Mouse (Mus musculus) left cerebral cortex, postnatal 4 days (tissue): ENCODE data around the gene Capza1. TPM values are rescaled to one million over a fixed set of nuclear protein-coding genes. Genes with fewer than 3 reads are reported as not detected.

Source experiments
- DNase-seq: peaks from one replicate; pipeline ENCODE4 v3.0.0-alpha.2; 2022
- intact Hi-C: fragments of 180-260 bp; cut with DNase I; formaldehyde crosslinking; loops from one replicate; pipeline ENCODE4 v1.15.1; 2025
- total RNA-seq, 2 experiments: library from RNA; stranded (reverse); gene quantifications; 2 replicates each; pipeline ENCODE4 v1.2.3; 2021

Capza1 gene
- total RNA-seq, 2 experiments from 2014 or later: 57.9 to 62.0 TPM

DNA sequence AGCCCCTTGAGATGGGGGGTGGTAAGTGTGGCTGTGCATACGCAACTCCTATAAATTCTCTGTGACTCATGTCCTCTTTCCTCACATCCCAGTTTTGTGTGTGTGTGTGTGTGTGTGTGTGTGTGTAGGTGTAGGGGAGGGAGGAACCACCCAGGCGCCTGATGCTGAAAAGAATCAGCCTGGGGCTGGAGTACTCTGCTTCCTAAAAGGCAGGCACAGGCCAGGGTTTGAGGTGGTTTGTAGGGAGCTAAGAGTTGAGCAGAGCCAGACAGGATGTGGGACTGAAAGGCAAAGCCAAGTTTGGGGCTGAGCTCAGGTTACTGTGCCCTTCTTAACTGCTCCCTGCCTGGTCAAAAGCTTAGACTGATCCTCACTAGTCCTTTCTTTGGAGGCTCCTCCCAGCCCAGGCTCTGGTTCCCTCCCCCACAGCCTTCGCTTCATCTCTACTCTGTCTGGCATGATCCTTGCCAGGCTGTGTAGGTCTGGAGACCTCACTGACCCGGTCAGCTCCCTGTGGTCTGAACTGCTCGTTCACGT is 73.8 kb downstream of the Capza1 start:
- DNase-seq: no peak
- intact Hi-C loops: no loop called here

DNA sequence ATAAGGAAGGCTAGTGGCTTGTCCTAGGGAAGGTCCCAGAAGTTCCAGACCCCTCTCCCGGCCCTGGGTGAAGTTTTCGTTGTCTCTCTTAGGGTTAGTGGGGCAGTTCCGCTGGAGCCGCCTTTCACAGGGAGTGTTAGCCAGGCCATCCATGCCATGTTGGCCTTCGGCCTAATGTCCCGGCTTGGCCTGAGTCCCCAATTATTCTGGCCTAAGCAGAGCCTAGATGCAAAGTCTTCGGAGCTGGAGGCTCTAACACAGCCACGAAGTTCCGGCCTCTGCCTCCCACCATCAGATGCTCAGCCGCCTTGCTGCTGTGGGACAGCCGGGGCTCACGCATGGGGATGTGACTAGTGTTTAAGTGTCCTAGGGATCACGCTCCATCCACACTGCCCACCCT is 74.5 kb downstream of the Capza1 start:
- peak; percentile 27 for DNase-seq
- intact Hi-C loops: no loop called here

DNA sequence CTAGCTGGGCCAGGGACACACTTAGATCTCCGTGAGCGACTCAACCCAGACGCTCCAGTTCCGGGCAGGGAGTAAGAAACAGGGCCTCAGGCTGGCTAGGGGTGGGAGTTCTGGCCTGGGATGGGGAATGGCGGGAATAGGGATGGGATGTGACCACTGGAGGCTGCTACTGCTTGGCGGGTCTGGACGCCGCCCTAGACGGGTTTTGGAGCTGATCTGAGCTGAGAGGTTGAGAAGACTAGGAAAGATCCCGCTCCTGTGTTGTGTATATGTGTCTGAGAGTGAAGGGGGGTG is 75.0 kb downstream of the Capza1 start:
- intact Hi-C loops: no loop called here

DNA sequence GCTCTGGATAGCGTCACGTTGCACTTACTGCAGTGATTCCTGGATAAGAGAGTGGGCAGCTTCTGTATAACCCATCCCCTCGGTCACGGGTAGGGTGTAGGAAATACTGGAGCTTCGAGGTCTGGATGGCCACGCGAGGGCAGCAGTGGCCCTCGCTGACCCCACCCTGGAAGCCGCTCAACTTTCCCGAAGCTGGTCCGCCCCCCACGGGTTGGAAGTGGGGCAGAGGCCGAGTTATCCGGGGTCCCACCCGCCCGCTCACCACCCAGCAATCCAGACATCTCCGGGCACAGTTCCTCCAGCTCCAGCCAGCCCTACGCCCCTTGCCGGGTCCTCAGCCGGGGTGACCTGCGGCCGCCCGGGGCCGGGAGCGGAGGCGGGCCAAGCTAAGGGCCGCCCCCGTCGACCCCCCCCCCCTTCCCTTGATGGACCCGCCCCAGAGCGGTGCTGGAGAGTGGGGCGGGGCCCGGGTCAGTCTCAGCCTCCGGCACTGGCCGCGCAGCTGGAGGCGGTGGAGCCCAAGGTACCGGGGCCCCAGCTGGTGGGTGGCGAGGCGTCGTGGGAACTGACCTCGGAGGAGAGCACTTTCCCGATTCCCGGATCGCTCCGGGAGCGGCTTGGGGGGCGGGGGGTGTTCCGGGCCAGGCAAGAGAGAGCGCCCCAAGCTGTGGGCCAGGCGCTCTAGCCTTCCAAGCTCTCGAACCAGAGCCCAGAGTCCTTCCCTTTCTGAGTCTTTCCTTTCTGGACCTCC is 75.6 kb downstream of the Capza1 start:
- intact Hi-C loops: no loop called here
- peak; percentile 82 for DNase-seq

More for the DNA sequence above, 75.0 kb downstream of the Capza1 start:
- no peak for DNase-seq

DNA sequence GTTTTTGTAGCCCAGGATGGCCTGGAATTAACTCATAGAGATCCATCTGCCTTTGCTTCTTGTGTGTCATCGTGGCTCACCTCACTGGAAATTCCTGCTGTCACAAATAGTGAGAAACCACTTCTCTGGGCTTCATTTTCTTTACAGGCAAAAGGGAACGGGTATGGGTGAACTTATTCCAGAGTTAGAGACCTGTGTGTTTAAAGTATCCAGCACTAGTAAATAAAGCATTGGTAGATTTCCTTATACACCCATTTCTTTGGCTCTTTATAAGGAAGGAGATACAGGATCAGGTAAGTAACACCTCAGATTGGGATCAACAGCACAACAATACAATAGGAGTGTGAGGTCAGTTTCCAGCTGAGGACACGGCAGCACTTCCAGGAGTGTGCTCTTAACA is 76.2 kb downstream of the Capza1 start, which contains the start of gene Rhoc:
Gene Rhoc (plus strand): TSS at position 301 of the 400 bp plus-strand sequence.
- intact Hi-C loops: no loop called here

DNA sequence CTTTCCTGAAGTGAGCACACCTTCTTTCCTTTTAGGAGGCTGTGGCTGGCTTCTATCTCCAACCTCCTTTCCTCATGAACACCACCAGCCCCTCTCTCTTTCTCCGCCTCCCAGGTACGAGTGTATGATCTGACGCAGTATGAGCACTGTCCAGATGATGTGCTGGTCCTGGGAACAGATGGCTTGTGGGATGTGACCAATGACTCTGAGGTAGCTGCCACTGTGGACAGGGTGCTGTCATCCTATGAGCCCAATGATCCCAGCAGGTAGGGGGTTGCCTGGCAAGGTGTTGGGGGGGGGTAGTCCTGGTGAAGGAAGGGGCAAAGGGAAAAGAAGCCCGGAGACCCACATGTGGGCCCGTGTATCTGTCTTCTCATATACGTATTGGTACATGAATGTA is 79.0 kb downstream of the Capza1 start:
- intact Hi-C loops: no loop called here
- no peak for DNase-seq

More for the DNA sequence above, 76.2 kb downstream of the Capza1 start, which contains the start of gene Rhoc:
- no peak for DNase-seq

DNA sequence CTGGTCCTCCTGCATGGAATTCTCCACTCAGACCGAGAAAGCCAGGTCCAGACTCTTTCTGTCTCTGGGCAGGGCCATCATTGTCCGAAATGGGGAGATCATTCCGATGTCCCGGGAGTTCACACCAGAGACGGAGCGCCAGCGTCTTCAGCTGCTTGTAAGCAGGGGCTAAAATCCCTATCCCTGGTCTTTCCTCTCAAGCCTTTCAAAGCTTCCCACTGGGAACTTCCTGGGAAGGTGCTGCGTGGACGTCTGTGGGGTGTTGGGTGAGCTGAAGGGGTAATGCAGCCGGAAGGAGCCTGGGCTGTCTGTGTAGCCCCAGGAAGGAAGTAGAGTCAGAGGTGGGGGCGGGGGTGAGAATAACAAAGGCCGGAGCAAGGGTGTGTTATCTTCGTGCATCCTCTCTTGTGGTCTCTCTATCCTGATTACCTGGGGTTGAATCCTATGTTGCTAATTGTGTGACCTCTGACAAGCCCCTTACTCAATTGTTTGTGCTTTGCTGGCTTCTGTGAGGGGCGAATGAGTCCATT is 80.3 kb downstream of the Capza1 start:
- intact Hi-C loops: no loop called here
- no peak for DNase-seq

DNA sequence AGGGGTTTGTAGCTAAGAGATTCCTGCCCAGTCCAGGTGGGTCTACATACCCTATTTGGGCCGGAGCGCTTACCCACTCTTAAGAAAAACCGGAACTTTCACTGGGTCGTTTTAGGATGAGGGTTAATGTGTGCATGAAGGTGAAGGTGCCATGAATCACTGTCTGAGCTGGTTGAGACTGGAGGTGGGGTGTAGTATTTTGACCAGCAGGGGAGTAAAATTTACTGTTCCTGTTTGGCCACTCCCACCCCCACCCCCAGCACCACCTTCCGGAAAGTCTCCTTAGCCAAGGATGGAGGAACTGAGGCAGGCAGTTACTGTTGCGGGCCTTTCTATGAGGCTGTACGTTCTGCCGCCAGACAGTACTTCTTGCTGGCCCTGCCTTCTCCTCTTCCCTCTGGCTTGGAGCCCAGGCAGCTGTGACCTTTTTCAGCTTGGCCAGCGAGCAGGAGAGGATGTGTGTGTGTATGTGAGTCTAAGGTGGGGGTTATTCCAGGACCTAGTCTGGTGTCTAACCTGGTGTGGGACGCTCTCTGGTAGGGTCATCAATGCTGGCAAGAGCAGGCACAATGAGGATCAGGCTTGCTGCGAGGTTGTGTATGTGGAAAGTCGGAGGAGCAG is 82.1 kb downstream of the Capza1 start:
- intact Hi-C loops: no loop called here
- peak; percentile 53 for DNase-seq

DNA sequence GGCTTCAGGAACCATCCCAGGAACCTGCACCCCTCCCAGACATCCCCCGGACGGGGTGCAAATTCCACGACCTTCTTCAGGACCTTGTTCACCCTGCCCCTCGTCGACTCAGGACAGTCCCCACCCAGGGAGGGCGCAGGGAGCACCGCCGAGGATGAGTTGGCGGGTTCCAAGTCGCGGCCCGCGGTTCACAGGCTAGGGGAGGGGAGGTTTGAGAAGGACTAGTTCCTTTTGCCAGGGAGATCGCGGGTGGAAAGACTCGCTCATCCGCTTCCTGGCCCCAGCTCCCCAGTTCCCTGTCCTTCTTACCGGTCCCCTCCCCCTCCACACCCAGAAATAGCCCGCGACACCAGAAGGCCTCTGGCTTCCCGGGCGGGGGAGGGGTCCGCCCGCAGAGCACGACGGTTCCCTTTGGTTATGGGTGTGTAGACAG is 82.8 kb downstream of the Capza1 start, which contains the start of gene Fam19a3:
Gene Fam19a3 (minus strand): TSS at position 370 of the 433 bp plus-strand sequence.
- intact Hi-C loops: no loop called here
- DNase-seq: no peak

DNA sequence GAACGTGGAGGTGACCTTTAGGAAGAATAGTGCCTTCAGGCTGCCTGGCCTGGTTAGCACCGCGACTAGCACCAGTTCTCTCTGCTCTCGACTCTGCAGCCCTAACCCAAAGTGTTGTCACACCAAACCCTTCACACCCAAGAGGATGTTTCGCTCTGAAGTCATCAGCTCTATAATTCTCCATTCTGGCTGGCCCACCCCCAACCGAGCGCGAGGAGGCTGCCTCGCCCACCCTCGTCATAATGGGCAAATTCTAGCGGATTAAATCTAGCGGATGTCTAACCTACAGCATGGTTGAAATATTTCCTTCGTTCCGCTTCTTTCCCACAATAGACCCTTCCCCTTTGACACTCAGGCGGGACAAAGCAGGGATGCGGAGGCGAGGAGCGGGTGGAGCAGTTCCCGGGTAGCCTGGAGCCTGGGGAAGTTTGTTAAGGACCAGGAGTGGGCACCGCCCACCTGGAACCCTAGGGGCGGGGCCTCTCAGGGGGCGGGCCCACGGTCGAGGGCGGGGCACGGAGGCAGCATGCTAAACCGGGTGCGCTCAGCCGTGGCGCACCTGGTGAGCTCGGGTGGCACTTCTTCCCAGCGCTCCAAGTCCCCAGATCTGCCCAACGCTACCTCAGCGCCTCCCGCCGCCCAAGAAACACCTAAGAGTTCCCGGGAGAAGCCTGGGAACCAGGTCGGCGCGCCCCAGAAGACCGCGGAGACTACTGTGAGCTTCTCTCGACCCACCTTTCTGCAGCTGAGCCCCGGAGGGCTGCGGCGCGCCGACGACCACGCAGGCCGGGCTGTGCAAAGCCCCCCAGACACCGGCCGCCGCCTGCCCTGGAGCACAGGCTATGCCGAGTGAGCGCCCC is 83.5 kb downstream of the Capza1 start, which contains the start of gene Ppm1j:
Gene Ppm1j (plus strand): TSS at position 496 of the 860 bp plus-strand sequence.
- intact Hi-C loops: no loop called here
- peak; percentile 23 for DNase-seq

DNA sequence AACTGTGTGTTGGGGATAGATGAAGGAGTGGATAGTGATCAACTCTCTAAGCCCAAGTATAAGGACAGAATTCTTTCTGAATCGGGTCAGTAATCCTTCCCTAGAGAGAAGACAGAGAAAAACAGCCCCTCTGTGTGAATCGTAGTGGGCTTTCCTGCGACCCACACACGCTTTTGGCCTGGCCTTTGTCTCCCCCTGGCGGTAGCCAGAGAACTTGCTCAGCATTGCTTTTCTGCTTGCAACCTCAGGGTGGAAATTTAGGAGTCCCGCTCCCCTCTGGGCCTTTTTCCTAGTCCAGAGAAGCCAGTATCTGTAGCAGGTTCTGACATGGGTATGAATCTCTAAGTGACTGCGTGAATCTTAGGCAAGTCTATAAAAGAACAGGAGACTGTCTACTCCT is 84.4 kb downstream of the Capza1 start:
- intact Hi-C loops: loop anchor here (5.0 kb wide), 1 partner anchor 68 kb away; no protein-coding TSS in a partner anchor
- DNase-seq: peak; percentile 78

DNA sequence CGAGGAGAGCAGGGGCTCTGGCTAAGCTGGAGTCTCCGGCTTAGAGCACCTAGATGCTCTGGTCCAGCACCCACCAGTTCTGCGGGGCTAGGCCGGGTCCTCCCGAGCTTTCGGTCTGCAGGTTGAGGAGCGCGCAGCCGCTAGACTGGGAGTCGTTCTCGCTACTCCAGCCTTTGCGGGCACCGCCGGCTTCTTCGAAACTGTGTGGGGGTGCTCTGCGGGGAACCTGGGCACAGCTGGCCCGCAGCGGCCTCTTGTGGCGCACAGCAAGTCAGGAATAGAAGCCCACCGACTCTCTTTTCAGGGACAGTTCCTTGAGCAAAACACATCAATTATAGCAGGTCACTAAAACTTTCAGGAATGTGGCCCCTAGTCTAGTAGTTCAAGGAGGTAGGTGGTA is 87.0 kb downstream of the Capza1 start:
- DNase-seq: peak; percentile 26
- intact Hi-C loops: loop anchor here (5.0 kb wide), 1 partner anchor 65 kb away; no protein-coding TSS in a partner anchor

DNA sequence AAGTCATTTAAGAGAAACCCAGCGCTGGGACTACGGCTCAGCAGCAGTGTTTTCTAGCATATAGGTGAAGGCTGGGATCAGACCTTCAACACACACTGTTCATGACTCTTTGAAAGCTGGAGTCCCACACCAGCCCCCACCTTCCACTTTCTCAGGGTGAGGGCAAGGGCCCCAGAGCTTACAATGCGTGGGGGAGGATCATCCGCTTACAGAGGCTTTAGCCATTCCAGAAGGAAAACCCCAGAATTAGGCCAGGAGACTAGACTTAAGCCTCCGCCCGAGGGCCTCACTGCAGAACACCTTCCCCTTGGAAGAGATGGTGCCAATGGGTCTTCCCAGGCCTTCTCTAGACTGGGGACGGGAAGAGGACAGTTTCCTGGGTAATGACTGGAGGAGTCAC is 91.0 kb downstream of the Capza1 start:
- intact Hi-C loops: no loop called here
- DNase-seq: no peak

Other genes starting within 250 kb of the Capza1 start
- gene Slc16a1, start 225.8 kb downstream of the Capza1 start, total RNA-seq: 10 to 100 TPM; 45.4 to 48.5 TPM
- gene Ppm1j, start 83.4 kb downstream of the Capza1 start, total RNA-seq: 1 to 10 TPM; 1.0 to 2.2 TPM
- gene Fam19a3, start 82.7 kb downstream of the Capza1 start, total RNA-seq: under 1 TPM in 1 of 2 experiments, not detected in 1; 0.14 TPM
- 10 to 100 TPM; 42.1 to 43.3 TPM for gene Rhoc, start 76.1 kb downstream of the Capza1 start, total RNA-seq
- gene Mov10, start 45.9 kb downstream of the Capza1 start, total RNA-seq: 10 to 100 TPM in 1 of 2 experiments, 1 to 10 TPM in 1; 9.2 to 11.0 TPM
- gene St7l, start 500 bp downstream of the Capza1 start, total RNA-seq: 10 to 100 TPM; 37.4 to 40.9 TPM
- gene Wnt2b, start 97.4 kb upstream of the Capza1 start, total RNA-seq: 1 to 10 TPM; 1.9 TPM
- gene Cttnbp2nl, start 188.6 kb upstream of the Capza1 start, total RNA-seq: 10 to 100 TPM; 62.4 to 75.7 TPM
- gene 4930564D02Rik, start 202.3 kb upstream of the Capza1 start, total RNA-seq: not detected